Mouse (Mus musculus) embryo, embryonic 11.5 days (tissue): ENCODE results near the gene Cldn15.

Experiments used
- DNase-seq: peaks from one replicate; pipeline ENCODE4 v3.0.0-alpha.2; 2012; ENCODE audit warnings: low read depth, low spot score

Gene Cldn15

DNA sequence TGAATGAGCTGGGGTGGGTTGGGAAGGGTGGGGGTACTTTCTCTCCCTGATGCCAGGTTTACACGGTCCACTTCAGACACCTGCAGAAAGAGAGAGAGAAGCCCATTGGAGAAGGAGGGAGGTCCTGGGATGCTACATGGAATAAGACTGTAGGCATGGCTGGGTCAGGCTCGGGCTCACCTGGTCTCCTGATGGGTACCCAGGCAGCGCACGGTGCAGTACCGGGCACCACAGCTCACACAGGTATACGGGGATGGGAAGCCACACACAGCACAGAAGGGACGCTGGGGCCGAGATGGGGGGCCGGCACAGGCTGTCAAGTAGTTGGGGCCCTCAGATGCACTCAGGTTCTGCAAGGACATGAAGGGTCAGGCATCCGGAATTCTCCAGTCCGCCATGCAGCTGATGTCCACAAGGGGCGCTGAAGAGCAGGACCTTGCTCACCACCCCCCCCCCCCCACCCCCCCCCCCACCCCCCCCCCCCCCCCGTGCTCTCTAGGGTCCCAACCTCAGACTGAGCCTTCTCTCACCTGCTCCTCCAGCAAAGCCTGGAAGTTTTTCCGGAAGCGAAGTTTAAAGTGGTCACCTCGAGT, 16.0 kb downstream of the Cldn15 start:
- DNase-seq, result no peak

DNA sequence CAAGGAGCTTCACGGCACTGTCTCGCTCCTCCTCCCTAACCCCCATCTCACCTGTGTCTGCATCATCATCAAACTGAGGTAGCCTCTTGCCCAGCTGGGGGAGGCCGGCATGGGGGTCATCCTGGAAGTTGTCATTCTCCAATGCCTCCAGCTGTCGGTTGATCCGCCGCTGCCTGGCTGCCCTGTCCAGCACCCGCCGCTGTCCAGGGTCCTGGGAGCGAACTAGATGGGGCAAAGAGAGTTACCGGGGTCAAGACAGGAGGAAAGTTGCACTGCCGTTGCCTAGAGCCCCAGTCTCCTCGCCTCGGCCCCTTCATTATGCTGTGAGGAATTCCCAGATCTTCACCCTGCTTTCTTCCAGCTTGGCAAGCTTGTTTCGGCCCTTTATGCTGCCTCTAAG, 18.4 kb downstream of the Cldn15 start:
- DNase-seq, result no peak

DNA sequence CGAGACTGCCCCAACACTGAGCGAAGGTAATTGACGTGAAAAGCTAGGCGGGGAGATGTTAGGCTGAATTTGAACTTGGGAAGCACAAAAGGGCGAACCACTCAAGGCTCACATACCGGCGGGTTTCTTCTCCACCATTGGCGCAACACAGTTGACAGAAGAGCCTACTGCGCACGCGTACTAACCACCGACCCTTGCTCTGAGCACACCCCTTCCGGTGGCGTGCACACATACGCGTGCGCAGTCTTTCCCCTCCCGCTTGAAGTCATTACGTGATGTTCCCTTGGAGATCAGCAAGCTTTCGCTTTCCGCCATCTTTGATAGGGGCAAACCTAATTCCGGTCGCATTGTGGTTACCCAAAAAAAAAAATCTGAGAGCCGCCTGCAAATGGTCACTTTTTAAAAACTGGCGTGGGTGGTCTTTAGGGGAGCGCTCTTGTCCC, 20.3 kb downstream of the Cldn15 start, which contains the start of gene Plod3:
Gene Plod3, plus strand, starts transcription at position 325 of the 443 bp plus-strand sequence.
- peak; percentile 99 for DNase-seq

DNA sequence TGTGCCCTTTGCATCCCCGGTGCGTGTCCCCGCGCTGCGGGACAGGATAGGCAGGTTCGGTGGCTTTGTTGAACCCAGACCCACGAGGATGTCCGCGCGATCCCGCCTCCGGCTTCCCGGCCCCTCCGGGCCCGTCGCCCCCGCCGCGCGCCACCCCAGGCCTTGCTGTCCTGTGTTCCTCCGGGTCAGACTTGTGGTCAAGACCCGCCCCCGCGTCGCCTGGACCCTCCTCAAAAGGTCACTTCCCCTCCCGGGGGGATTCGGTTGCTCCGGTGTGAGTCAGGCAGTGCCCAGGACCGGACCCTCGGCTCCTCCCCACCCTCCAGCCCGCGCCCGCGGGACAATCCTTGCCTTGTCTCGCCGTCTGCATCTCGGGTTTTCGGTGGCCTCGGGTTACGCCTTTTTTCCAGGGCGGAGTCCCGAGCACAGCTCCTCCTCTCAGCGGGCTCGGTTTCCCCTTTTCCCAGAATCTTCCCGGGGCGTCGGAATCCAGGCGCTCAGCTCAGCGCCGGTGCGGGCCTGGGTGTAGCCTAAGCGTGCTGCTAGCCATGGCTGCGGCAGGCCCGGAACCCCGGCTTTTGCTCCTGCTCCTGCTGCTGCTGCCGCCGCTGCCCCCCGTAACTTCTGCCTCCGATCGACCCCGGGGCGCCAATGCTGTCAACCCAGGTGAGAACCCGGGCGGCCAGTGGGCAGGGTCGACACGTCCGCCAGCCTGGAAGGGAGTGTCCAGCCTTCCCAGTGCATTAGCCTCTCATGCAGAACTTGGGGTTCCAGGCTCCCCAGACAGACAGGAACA, 20.9 kb downstream of the Cldn15 start:
- peak; percentile 59 for DNase-seq

DNA sequence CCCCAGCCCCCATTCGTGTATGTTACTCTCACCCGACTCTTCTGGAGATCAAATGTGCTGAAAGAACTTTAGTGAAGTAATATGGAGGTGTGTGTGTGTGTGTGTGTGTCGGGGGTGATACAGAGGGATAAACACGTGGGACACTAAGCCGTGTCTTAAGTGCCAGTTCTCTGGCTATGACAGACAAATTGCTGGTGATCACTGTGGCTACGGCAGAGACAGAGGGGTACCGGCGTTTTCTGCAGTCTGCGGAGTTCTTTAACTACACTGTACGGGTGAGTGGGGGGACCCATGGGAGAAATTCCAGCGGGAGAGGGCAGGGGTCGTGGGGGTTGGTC, 21.5 kb downstream of the Cldn15 start, which contains the start of gene Znhit1:
Gene Znhit1, minus strand, starts transcription at position 88 of the 338 bp plus-strand sequence.
- no peak for DNase-seq

DNA sequence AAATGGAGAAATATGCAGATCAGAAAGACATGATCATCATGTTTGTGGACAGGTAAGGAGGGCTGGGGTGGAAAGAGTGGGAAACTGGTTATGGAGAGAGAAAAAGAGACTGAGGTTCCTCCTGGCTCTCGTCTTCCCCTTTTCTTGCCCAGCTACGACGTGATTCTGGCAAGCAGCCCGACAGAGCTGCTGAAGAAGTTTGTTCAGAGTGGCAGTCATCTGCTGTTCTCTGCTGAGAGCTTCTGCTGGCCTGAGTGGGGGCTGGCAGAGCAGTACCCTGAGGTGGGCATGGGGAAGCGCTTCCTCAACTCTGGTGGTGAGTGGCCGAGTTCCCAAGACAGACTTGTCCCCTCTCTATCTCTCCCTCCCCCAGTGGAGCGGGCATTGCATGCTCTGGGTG, 22.0 kb downstream of the Cldn15 start:
- no peak for DNase-seq

DNA sequence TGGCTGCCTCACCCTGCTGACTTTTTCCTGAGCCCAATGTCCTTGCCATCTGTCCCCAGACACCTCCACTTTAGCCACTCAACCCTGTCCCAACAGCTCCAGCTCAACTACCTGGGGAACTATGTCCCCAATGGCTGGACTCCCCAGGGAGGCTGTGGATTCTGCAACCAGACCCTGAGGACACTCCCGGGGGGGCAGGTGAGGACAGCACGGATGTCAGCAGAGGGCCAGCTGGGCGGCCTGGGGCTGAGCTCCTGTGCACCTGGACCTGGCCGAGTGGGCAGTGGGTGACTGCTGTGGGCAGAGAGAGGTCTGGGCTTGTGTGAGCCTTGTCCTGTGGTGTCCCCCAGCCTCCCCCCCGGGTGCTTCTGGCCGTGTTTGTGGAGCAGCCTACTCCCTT, 23.4 kb downstream of the Cldn15 start:
- no peak for DNase-seq

DNA sequence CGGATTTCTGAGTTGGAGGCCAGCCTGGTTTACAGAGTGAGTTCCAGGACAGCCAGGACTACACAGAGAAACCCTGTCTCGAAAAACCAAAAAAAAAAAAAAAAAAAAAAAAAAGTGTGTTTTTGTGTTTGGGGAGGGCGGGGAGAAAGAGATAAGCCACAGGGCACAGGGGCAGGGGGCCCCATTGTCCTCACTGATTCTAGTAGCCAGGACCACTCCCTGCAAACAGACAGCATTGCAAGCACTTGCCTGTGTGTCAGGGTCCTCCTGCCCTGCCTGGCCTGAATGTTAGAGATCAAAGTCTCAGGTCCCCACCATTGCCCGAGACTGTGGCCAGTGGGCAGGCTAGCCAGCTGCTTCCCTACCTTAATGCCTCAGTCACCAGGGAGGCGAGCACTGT, 33.0 kb downstream of the Cldn15 start:
- no peak for DNase-seq

DNA sequence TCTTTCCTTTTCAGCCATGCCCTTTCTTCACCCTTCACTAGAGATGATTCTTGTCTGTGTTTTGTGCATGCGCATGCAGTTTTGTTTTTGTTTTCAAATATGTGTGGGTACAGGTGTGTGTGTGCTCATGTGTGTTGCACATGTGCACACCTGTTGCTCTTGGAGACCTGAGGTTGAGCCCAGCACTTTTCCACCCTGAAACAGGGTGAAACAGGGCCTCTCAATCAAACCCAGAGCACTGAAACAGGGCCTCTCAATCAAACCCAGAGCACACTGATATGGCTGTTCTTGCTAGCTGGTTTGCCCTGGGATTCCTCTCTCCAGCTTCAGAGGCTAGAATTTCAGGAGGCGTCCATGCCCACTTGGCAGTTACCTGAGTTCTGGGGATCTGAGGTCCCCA, 34.2 kb downstream of the Cldn15 start:
- DNase-seq, result no peak

DNA sequence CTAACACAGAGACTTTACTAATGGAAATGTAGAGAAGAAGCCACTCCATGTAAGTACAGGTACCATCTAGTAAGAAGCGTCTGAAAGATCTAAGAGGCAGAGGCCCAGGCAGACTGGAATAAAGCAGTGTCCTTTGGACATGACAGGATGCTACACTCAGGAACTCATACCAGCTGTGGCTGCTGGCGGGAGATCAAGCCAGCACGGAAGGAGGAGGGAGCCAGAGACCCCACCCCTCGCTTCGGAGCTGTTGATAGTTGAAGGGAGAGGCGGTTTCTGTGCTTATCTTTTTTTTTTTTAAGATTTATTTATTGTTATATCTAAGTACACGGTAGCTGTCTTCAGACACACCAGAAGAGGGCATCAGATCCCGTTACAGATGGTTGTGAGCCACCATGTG, 40.9 kb downstream of the Cldn15 start:
- no peak for DNase-seq

DNA sequence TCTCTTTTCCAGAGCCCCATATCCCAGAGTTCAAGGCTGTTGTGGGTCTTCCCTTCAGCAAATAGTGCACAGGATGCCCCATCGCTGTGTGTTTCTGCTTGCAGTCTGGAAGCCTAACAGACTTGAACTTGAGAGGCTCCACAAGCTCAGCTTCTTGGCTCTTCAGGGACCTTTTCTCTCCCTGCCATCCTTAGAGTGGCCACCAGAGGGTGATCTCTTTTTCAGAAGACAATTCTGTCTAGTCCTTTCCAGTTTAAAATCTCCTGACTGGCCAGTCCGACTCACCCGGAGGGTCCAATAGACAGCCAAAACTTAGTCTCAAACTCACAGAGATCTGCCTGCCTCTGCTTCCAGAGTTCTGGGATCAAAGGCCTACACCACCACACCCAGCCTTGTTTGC, 43.6 kb downstream of the Cldn15 start:
- no peak for DNase-seq

DNA sequence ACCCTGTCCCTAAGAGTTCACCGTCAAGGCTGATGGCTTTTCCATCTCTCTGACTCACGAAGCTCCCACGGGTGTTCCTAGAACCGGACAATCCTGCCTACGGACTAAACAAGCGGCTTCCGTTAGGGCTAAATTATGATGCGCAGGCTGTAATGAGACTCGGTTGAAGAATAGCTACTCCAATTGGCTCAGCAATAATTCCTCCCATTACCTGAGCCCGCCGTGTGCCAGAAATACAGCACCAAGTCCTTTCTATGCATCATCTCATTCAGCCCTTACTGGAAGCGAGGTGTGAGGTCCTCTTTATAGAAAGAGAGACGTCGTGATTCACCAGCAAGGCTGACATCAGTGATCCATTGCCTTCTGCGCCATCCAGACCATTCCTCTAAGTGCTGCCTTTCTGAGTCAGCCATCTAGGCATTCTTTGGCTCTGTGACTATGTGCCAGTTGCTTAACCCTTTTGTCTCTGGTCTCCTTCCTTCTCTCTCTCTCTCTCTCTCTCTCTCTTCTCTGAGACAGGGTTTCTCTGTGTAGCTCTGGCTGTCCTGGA, 46.1 kb downstream of the Cldn15 start:
- DNase-seq, result no peak

DNA sequence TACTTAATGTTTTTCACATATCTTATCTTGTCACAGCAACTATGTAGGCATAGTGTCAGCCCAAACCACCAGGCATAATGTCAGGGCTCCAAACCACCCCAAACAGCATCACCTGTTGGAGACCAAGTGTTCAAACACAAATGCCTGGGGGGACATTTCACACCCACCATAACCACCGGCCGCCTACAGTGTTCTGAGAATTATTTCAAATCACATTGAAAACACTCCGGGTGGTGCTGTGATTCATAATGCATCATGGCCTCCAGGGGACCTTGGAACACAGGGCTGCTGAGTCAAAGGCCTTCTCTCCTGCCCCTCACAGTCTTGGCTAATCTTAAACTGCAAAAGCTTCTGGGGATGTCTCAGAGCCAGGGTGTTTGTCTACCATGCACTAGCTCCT, 49.5 kb downstream of the Cldn15 start:
- DNase-seq, result no peak

DNA sequence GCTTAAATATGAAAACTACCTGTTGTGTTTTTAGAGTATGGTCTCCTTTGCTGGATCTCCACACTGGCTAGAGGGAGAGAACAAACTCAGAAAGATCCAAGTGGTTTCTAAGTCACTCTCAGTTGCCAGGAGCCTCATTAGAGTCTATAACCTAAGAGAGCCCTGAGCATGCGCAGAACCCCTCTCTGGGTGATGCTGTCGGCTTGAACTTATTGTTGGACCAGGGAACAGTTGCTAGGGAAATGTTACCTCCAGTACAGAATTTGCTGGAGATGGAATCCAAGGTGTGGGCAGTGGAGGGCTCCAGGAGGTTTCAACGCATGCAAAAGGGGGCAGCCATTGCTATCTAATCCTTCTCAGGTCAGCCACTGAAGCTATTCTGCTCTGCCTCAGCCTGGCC, 57.9 kb downstream of the Cldn15 start:
- no peak for DNase-seq

DNA sequence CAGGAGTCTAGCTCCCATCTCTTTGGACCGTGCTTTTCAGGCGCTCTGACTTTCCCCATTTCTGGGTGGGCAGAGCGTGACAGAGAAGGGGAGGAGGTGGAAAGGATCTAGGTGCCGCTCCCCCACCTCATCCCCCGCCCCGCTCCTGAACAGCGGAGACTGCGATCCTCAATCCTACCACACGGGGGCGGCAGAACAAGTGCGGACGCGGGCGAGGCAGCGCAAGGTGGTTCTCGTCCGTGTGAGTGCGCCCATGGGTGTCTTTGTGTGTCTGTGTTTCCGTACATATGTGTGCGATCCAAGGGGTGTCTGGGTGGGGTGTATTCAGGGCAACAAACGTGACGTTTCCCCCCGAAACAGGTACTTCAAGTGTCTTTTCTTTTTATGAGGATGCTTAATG, 58.7 kb downstream of the Cldn15 start:
- peak; percentile 62 for DNase-seq
